ENCODE assay signal across 19 mouse cellular contexts in genomic region chr9:89976366-89976940, GRCm38 (mm10).
DNase-seq lines count a peak whose midpoint lies in the region; ATAC-seq and TF ChIP-seq lines count a peak whose summit lies in the region.
"Had no signal": no experiment of that assay in that cellular context is flagged by ENCODE, and none has a peak within 500 bp of the region (broad histone marks: within the 10 kb centered on the region; RNA-seq: fewer than 3 reads in every experiment).

No protein-coding gene starts in this region.

- no peak overlapping the region for H3K4me2 ChIP-seq in stomach, postnatal 0 days (replicated peaks; ENCODE audit: low read depth)
- H3K4me2 ChIP-seq: embryonic facial prominence, embryonic 15.5 days; hindbrain, embryonic 13.5 days had no signal

- H3K4me3 ChIP-seq in stomach, postnatal 0 days (ENCODE audit: low read depth, low read length), result no peak overlapping the region
- H3K4me3 ChIP-seq: embryonic facial prominence, embryonic 15.5 days; erythroblast, embryonic 14.5 days; forebrain, embryonic 10.5 days; heart, embryonic 10.5 days; hindbrain, embryonic 13.5 days had no signal

- H3K4me1 ChIP-seq in stomach, postnatal 0 days (replicated peaks; ENCODE audit: control insufficient read depth, insufficient read depth), result 0 out of 2 replicates have a peak, but pooled peaks cover 4% of the 10 kb centered on the region
- H3K4me1 ChIP-seq: forebrain, embryonic 10.5 days; hindbrain, embryonic 13.5 days had no signal

- no peaks in the 10 kb centered on the region for H3K9me3 ChIP-seq in stomach, postnatal 0 days (ENCODE audit: control insufficient read depth, low read length)
- H3K9me3 ChIP-seq: embryonic facial prominence, embryonic 15.5 days; forebrain, embryonic 10.5 days; heart, embryonic 10.5 days; hindbrain, embryonic 13.5 days had no signal

- no peak for TF ChIP-seq EP300 in stomach, postnatal 0 days (optimal IDR thresholded peaks at IDR 0.05)

- intact Hi-C loops in heart, postnatal 10 days (cut with DNase I), result loop anchor here (10.0 kb wide), 1 partner anchor 272 kb away; the partner anchor contains the start of gene Tmed3

- ATAC-seq in stomach, postnatal 0 days (ENCODE audit: low FRiP score, low TSS enrichment), result no peak
- ATAC-seq: forebrain, embryonic 14.5 days; hindbrain, postnatal 0 days had no signal

- 69% methylated on average over 6 of the region's 6 CpGs for WGBS in stomach, postnatal 0 days

- no peak overlapping the region for H3K9ac ChIP-seq in stomach, postnatal 0 days (ENCODE audit: low read length)
- H3K9ac ChIP-seq: embryonic facial prominence, embryonic 15.5 days; hindbrain, embryonic 13.5 days had no signal

- peak; percentile 70 for DNase-seq in heart, adult 11 months
- DNase-seq in heart, postnatal 10 days, result no peak
- DNase-seq in kidney, postnatal 10 days, result peak; percentile 20
- DNase-seq in kidney, adult 8-10 months, result no peak
- peak; percentile 32 for DNase-seq in A20 (ENCODE audit: low read depth, low spot score)
- no peak for DNase-seq in stomach, postnatal 0 days (ENCODE audit: low spot score)
- DNase-seq in frontal cortex, postnatal 25 days (ENCODE audit: low spot score in 2 of 2), result no peak
- DNase-seq: adrenal gland, adult 2 months; adrenal gland, postnatal 25 days; gastrocnemius, postnatal 36 days; heart, adult 18-20 months; heart, postnatal 14 days had no signal

- no peak overlapping the region for H3K27ac ChIP-seq in stomach, postnatal 0 days (replicated peaks)
- H3K27ac ChIP-seq: embryonic facial prominence, embryonic 15.5 days; forebrain, embryonic 10.5 days; heart, embryonic 10.5 days; hindbrain, embryonic 13.5 days; hindbrain, postnatal 0 days had no signal

- no peaks in the 10 kb centered on the region for H3K27me3 ChIP-seq in stomach, postnatal 0 days (ENCODE audit: control insufficient read depth, insufficient read depth, low read length)
- H3K27me3 ChIP-seq: embryonic facial prominence, embryonic 15.5 days had no signal

- H3K36me3 ChIP-seq in stomach, postnatal 0 days (ENCODE audit: control insufficient read depth, insufficient read depth, low read length), result no peaks in the 10 kb centered on the region
- H3K36me3 ChIP-seq: embryonic facial prominence, embryonic 15.5 days; forebrain, embryonic 10.5 days; heart, embryonic 10.5 days; hindbrain, embryonic 13.5 days had no signal

- peak; percentile 47 for TF ChIP-seq CTCF in stomach, postnatal 0 days (IDR thresholded peaks at IDR 0.05; ENCODE audit: low read depth)

Comparison
In these comparisons a context has a peak if more than half of its experiments do, and no peak if none do; other contexts are left out.
1. DNase-seq: peak in heart, adult 11 months (single experiment), kidney, postnatal 10 days (single experiment) and A20 (single experiment); none in heart, postnatal 10 days (0 of 2), kidney, adult 8-10 months (0 of 2), stomach, postnatal 0 days (single experiment) and frontal cortex, postnatal 25 days (0 of 2).